Mouse (Mus musculus) cortical plate, adult 2 months (tissue): Measurements from ENCODE around the gene Zfp354b.

ENCODE experiments used
- CTCF ChIP-seq: fragments of 200-500 bp; IDR thresholded peaks from 2 replicates; pipeline ENCODE4 v1.5.1; 2011; ENCODE audit warnings: mild to moderate bottlenecking, control low read depth, low read length; ENCODE audit not compliant: insufficient read depth; ENCODE audit errors: extremely low read depth
- POLR2A ChIP-seq: fragments of 200-500 bp; IDR thresholded peaks from 2 replicates; pipeline ENCODE4 v1.6.1; 2011; ENCODE audit warnings: mild to moderate bottlenecking, low read length, control low read depth; ENCODE audit not compliant: insufficient read depth; ENCODE audit errors: extremely low read depth

- TF ChIP-seq POLR2A (no peak), CTCF (no peak)
Observed at GRCm38 (mm10) chr11:50932040-50932439, 607 bp upstream of the Zfp354b start.
